Comparison of ENCODE assay signal across 7 mouse cellular contexts in genomic region chr12:118301072-118301865, GRCm38 (mm10). TPM values are rescaled to one million over a fixed set of nuclear protein-coding genes. Genes with fewer than 3 reads are reported as not detected.
DNase-seq lines count a peak whose midpoint lies in the region; ATAC-seq lines count a peak whose summit lies in the region.

Sp4 (minus strand) TSS chr12:118301440.

- peak; percentile 92 for ATAC-seq in embryonic facial prominence, embryonic 11.5 days (replicated peaks; ENCODE audit: insufficient number of reproducible peaks, low FRiP score, low TSS enrichment, low read depth)
- peak; percentile 59 for ATAC-seq in granulocyte monocyte progenitor cell, adult 5-6 weeks (replicated peaks; ENCODE audit: poor library complexity, severe bottlenecking)
- peak; percentile 94 for ATAC-seq in midbrain, embryonic 13.5 days

- peak within 1 kb of the TSS; percentile 85 for H3K27ac ChIP-seq in embryonic facial prominence, embryonic 11.5 days (replicated peaks; ENCODE audit: low read depth, low read length)
- peak within 1 kb of the TSS; percentile 95 for H3K27ac ChIP-seq in limb, embryonic 10.5 days
- peak within 1 kb of the TSS; percentile 98 for H3K27ac ChIP-seq in midbrain, embryonic 13.5 days

- peak within 1 kb of the TSS; percentile 64 for H3K4me2 ChIP-seq in embryonic facial prominence, embryonic 11.5 days (ENCODE audit: low read depth, low read length)
- H3K4me2 ChIP-seq in midbrain, embryonic 13.5 days (replicated peaks) = peak within 1 kb of the TSS; percentile 63

- under 1% methylated on average over 29 of the region's 78 CpGs for WGBS in embryonic facial prominence, embryonic 11.5 days
- WGBS in limb, embryonic 10.5 days = under 1% methylated on average over 64 of the region's 78 CpGs
- WGBS in midbrain, embryonic 13.5 days = 0% methylated on average over 47 of the region's 78 CpGs

- no peaks in the 10 kb centered on the region for H3K36me3 ChIP-seq in embryonic facial prominence, embryonic 11.5 days (replicated peaks; ENCODE audit: control insufficient read depth, insufficient read depth, low read depth, low read length)
- peaks cover 14% of the 10 kb centered on the region for H3K36me3 ChIP-seq in limb, embryonic 10.5 days
- peaks cover 9% of the 10 kb centered on the region; the same call in 1 of the 2 replicates for H3K36me3 ChIP-seq in midbrain, embryonic 13.5 days

- peaks cover 5% of the 10 kb centered on the region for H3K4me1 ChIP-seq in embryonic facial prominence, embryonic 11.5 days (ENCODE audit: control insufficient read depth, insufficient read depth, low read length)
- H3K4me1 ChIP-seq in limb, embryonic 10.5 days = peaks cover 47% of the 10 kb centered on the region
- H3K4me1 ChIP-seq in midbrain, embryonic 13.5 days (replicated peaks) = peaks cover 39% of the 10 kb centered on the region

- H3K9me3 ChIP-seq in embryonic facial prominence, embryonic 11.5 days (replicated peaks; ENCODE audit: control insufficient read depth, low read length) = no peaks in the 10 kb centered on the region
- H3K9me3 ChIP-seq in limb, embryonic 10.5 days (replicated peaks) = no peaks in the 10 kb centered on the region
- H3K9me3 ChIP-seq in midbrain, embryonic 13.5 days = no peaks in the 10 kb centered on the region

- H3K27me3 ChIP-seq in embryonic facial prominence, embryonic 11.5 days (ENCODE audit: control insufficient read depth, insufficient read depth, low read length) = no peaks in the 10 kb centered on the region
- no peaks in the 10 kb centered on the region for H3K27me3 ChIP-seq in limb, embryonic 10.5 days (ENCODE audit: low read depth, poor library complexity, severe bottlenecking)
- no peaks in the 10 kb centered on the region for H3K27me3 ChIP-seq in midbrain, embryonic 13.5 days

- DNase-seq in adrenal gland, postnatal 14 days = peak; percentile 97
- DNase-seq in embryonic facial prominence, embryonic 11.5 days (ENCODE audit: low spot score) = peak; percentile 95
- peak; percentile 94 for DNase-seq in kidney, adult 11 months
- peak; percentile 93 for DNase-seq in limb, embryonic 10.5 days (ENCODE audit: low spot score)
- DNase-seq in spleen, adult 12 weeks (ENCODE audit: low spot score) = peak; percentile 85

- peak within 1 kb of the TSS; percentile 73 for H3K4me3 ChIP-seq in embryonic facial prominence, embryonic 11.5 days (ENCODE audit: low read depth, low read length)
- peak within 1 kb of the TSS; percentile 87 for H3K4me3 ChIP-seq in limb, embryonic 10.5 days
- H3K4me3 ChIP-seq in midbrain, embryonic 13.5 days (replicated peaks) = peak within 1 kb of the TSS; percentile 86

- peak within 1 kb of the TSS; percentile 73 for H3K9ac ChIP-seq in embryonic facial prominence, embryonic 11.5 days (replicated peaks; ENCODE audit: low read length)
- H3K9ac ChIP-seq in midbrain, embryonic 13.5 days (replicated peaks) = peak within 1 kb of the TSS; percentile 75

RNA-seq across cellular contexts. Expression of gene Sp4, which starts in this region (rescaled TPM):
- total RNA-seq in adrenal gland, postnatal 14 days (2021) = 9.4 and 11.8 TPM in 2 replicates
- polyA plus RNA-seq in embryonic facial prominence, embryonic 11.5 days (2014; fragmentation: Nextera tagmentation; extraction: Ambion mirVana) = 16.9 and 18.5 TPM in 2 replicates
- total RNA-seq in granulocyte monocyte progenitor cell, adult 5-6 weeks (2014; fragmentation: Nextera tagmentation) = 6.9 and 7.4 TPM in 2 replicates
- 7.1 and 9.5 TPM in 2 replicates for total RNA-seq in granulocyte monocyte progenitor cell, adult 5-6 weeks (2017)
- polyA plus RNA-seq in limb, embryonic 10.5 days (2016; fragmentation: Nextera tagmentation; extraction: Ambion mirVana) = 10.5 and 16.2 TPM in 2 replicates
- 24.1 and 25.8 TPM in 2 replicates for polyA plus RNA-seq in midbrain, embryonic 13.5 days (2015; fragmentation: Nextera tagmentation; extraction: Ambion mirVana)

Comparison
In these comparisons a context has a peak if more than half of its experiments do, and no peak if none do; other contexts are left out.
1. Peak in every context shown above with its lines: DNase-seq, ATAC-seq, H3K4me3 ChIP-seq and H3K27ac ChIP-seq.